Mouse (Mus musculus): Measurements from ENCODE around the gene Ugt2b34.
"Not testable (repeated sequence)": the region's sequence is repeated elsewhere in the genome, so short reads cannot be mapped to it uniquely, and the experiment has no call there.

Ugt2b34 gene

DNA sequence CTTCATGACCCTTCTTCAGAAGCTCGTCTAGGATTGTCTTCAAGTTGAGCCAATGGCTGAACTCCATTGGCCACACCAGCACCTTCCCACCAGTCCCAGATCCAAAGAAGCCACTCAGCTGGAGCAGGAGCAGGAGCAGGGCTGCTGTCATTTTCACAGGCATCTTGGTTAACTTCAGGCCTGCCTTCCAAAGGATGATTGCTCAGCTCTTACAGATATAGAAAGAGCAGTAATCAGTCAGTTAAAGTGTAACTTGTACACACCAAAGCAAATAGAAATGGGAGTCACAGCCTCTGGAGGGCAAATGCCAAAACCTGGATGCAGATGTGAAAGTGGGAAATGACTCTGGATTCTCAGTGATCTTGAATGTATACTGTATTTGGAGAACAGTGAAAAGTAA is at the start of gene Ugt2b34:
Ugt2b34 (minus strand) TSS at position 180 of the 400 bp plus-strand sequence.
- no peak for DNase-seq (ENCODE audit: low read depth, low spot score)

DNA sequence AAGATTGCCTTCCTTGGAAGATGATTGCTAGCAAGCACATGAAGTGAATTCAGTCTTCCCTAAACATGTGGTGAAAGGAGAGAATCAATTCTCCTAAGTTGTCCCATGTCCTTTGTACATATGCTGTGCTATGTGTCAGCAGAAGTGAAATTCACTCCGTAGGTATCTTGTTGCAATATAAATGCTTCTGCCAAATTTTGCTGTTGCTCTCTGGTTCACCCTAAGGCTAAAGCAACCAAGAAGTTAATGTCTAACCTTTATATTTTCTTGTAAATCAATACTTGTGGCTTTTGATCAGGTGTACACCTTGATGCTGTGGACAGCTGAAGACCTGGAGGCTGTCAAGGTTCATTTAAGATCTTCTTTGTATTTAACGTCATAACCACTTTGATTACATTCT is 35.4 kb upstream of the Ugt2b34 start:
- DNase-seq (ENCODE audit: low read depth, low spot score) = no peak

DNA sequence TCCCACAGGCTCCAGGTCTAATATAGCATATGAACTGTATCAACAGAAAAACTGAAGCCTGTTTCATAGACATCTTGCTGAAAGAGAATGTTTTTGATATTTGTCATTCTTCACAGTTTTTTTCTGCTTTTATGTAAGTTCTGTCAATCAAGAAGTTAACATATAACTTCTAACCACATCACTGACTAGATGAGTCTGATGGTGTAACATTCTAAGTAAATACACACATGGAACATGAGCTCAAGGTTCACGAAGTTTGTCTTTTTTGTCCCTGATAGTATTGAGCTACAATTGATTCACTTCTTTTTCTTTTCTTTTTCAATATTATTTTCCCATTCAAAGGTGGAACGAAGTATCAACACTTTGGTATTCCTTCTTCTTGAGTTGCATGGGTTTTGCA is 19.7 kb upstream of the Ugt2b34 start, which contains the start of gene Ugt2b1:
Ugt2b1 (minus strand) TSS at position 105 of the 400 bp plus-strand sequence.
- DNase-seq (ENCODE audit: low read depth, low spot score) = no peak

DNA sequence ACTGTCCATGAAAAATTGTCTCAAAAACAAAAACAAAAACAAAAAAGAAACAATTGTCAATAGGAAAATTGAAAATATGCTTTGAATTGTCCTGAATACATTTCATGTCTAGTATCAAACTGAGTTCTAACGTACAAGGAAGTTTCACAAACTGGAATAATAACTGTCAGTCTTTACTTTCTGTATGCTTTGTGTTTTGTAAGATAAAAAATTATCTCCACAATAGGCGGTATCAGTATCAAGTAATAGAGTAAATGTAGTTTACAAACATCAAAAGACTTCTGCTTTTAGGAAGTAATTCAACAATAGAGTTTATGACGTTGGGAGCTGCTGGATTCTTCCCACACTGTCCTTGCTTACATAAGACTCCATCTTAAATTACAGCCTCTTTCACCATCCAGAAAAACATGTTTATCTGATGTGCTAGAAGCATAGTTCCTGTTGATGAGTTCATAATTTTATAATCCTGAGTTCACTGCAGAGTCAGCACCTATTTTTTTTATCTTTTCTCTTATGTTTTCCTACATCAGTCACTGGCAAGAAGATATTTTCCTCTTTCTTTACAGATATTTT is 14.0 kb upstream of the Ugt2b34 start:
- no peak for DNase-seq (ENCODE audit: low read depth, low spot score)

DNA sequence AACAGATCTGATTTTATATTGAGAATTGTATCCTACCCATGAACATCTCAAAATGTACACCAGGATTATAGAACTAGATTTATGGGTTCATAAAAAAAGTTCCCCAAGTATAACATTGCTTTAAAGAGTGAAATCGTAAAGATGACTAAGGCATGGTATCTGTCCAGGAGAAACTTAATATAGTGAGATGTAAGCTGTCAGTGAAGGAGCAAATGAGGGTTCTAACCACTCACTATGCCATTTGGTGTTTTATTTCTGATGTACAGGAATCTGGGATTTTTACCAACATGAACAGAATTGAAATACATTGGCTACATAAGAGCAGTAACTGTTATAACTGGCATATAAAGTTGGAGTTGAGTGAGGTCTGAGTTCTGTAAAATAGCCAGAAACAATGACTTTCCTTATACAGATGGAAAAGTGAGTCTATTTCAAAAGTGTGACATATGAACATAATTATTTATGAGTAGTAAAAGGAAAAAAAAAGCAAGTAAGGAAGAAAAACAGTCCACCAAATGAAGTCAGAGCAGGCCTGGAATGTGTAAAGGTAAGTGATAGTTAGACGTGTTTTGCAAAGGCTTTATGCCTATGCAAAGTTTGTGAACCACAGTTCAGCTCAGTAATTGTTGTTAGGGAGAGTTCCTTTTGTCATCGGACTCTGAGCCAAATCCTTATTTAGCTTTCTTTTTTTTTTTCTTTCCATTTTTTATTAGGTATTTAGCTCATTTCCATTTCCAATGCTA is 4.8 kb upstream of the Ugt2b34 start:
- DNase-seq (ENCODE audit: low read depth, low spot score) = no peak

DNA sequence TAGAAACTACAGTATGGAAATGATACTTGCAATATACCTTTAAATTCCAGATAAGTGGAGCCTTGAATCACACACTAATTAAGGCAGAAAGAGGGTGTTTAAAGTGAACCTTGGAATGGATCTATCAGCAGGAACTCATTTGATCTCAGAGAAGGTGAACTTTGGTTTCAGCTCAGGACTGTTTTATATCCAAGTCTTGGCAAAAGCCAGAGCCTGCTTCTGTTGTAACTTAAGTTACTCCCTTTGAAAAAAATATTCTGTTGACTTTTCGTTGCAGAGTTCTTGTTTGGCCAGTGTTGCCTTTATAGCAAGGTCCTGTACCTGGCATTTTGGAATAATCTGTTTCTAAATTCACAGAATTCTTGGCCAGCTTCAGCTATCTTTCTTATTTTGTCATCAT is 4.0 kb upstream of the Ugt2b34 start:
- DNase-seq (ENCODE audit: low read depth, low spot score) = no peak

DNA sequence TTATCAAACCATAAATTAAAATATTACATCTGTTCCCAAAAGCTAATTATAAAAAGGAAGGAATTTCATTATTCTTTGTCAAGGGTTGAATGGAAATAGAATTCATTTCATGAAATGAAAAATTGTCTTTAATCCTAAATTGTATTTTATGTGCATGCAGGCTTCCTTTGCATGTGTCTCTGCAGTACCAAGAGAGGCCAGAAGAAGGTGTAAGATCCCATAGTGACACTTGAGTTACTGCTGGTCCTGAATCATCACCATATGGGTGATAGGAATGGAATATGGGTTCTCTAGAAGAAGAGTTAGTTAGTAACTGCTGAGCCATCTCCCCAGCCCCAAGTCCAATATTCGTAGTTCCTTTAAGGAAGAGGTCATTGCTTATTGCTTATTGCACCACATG is 16.8 kb downstream of the Ugt2b34 start:
- no peak for DNase-seq (ENCODE audit: low read depth, low spot score)

DNA sequence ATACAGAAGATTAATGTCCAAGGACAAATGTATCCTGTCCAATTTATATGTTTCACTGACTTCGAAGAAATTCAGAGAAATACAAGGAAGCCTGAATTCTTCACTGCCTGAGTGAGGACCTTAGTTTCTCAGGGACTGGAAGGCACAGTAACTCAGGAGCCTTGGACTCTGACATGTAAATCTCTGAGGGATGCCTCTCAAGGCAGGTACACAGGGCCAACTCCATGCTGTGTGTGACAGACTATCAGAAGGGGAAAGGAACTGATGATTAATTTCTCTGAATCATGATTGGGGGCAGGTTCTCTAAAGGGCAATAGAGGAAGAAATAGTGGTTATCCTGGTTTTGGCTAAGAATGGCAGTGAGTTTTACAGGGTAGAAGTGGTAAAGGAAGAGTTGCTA is 18.3 kb downstream of the Ugt2b34 start:
- no peak for DNase-seq (ENCODE audit: low read depth, low spot score)

DNA sequence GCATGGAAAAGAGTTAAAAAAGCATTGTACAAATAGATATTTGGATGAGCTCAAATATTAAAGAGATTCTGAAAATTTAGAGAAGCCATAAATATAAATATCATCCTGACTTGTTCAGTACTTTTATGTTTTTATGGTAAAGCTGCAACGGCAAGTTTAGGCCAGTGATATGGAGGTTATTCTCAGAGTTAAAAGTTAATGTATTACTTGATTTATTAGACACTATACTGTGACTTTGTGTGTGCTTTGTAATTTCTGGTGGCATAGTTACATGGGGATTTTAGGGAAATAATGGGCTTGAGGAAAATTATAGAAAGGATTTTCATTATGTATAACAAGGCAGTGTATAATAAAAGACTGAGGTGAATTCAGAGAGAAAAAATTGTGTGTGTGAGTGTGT is 19.7 kb downstream of the Ugt2b34 start:
- no peak for DNase-seq (ENCODE audit: low read depth, low spot score)

DNA sequence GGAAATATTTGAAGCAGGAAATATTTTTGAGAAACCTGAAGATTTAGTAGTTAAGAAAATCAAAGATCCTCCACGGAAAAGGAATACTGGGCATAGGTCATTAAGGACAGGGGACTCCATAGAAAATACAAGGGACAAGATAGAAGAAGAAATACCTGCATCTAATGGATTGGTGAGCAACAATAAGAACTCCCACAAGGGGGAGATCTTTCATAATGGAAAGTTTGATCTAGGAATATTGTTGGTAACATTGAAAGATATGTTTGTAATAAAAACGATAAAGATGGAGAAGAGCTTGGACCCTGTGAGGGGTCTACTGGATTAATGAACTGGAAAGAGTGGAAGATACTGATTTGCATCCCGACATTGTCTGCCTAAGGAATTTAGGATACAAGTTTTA is 20.1 kb downstream of the Ugt2b34 start:
- DNase-seq (ENCODE audit: low read depth, low spot score) = no peak

DNA sequence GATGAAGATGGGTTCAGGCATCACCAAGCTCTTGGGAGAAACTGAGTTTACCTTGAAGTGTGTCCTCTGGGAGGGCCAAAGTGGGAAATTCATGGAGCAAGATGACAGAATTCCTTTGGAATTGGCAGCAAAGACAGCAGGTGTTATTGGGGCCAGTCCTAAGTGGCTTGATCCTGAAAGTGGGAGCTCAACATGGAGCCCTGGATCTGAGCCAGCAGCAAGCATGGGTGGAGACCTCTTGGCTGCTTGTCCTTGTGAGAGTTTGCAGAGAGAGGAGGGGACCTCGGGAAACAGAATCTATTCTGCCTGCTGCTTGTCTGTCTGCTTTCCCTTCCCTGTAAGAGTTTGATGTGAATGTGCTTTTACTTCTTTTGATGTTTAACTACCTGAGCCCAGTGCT is 34.9 kb downstream of the Ugt2b34 start:
- DNase-seq (ENCODE audit: low read depth, low spot score) = no peak

DNA sequence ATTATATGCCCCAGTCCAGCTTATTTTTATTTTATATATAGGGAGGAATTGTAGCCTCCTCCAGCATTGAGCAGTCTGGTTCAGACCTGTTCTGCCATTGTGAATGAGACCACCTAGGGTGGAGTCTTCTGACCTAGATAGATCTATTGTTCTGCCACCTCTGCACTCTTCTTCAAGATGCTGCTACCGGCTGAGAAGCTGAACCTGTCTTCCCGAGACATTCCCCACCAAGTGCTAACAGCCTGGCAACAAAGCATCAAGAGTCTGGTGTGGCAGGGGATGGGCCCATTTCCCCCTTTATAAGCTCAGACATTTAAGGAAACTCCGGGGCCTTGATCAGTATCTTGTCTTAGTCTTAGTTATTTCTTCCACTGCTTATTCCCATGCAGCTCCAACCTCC is 48.4 kb downstream of the Ugt2b34 start:
- no peak for DNase-seq (ENCODE audit: low read depth, low spot score)

DNA sequence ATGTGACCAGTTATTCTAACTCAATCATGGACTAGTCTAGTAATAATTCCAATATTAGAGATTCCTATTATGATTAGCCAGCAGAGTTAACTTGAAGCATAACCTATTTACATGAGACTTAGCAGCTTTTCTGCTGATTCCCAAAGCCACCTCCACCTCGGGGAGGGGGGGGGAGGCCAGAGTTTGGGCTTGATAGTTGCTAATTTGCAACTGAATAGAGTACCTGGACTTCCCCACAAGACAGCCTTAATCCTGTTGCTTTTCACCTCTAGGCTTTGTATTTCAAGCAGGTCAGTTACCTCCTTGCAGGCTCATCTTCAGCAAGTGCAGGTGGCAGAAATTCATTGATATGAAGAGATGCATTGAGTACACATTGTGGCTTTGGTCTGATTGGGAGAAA is 49.1 kb downstream of the Ugt2b34 start:
- DNase-seq (ENCODE audit: low read depth, low spot score) = no peak

DNA sequence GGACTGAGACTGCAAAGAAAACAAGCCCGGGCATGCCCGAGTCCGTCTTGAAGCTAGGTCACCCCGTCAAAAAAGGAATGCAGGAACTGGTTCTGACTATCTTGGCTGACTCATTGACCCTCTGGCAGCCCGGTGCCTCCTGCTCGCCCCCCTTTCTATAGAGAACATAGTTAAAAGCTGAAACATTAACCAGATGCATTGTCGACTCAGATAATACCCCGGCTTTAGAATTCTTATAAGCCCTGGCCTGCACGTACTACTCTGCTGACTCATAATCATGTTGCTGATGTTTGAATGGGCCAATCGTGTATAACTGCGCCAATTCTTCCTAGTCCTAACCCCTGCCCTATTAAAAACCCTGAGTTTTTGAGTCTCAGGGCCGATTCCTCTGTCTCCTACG is 50.2 kb downstream of the Ugt2b34 start:
- DNase-seq (ENCODE audit: low read depth, low spot score) = not testable (repeated sequence)

DNA sequence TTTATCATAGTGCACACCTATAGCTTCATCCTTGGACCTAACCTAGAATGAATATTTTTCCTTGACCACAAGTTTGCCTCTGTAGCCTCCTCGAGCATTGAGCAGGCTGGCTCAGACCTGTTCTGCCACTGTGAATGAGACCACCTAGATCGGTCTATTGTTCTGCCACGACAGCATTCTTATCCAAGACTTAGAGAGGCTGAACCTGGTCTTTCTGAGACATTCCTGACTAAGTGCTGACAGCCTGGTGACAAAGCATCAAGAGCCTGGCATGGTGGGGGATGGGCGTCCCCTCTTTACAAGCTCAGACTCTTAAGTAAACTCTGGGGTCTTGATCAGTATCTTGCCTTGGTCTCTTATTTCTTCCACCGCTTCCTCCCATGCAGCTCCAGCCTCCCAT is 55.1 kb downstream of the Ugt2b34 start:
- no peak for DNase-seq (ENCODE audit: low read depth, low spot score)

DNA sequence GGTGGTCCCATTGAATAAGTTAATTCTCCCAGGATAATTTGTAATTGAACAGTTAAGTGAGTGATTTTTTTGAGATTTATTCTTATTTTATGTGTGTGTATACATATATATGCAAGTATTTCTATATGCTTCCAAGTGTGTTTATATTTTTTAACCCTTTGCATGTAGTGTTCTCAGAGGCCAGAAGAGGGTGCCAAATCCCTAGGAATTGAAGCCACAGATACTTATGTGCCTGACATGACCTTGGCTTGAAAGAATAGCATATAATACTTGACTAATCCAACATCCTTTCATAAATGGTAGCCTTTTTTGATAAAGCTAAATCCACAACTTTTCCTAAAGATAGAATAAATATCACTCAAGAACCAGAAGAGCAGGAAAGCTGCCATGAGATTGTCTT is 56.6 kb downstream of the Ugt2b34 start:
- peak; percentile 8 for DNase-seq (ENCODE audit: low read depth, low spot score)

DNA sequence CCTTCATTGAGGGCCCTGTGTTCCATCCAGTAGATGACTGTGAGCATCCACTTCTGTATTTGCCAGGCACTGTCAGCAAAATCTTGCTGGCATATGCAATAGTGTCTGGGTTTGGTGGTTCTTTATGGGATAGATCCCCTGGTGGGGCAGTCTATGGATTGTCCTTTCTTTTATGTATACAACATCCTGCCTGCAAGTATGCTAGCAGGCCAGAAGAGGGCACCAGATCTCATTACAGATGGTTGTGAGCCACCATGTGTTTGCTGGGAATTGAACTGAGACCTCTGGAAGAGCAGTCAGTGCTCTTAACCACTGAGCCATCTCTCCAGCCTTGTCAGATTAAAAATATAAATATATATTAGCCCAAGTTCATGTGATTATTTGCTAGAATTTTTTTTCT is 65.5 kb downstream of the Ugt2b34 start:
- not testable (repeated sequence) for DNase-seq (ENCODE audit: low read depth, low spot score)

DNA sequence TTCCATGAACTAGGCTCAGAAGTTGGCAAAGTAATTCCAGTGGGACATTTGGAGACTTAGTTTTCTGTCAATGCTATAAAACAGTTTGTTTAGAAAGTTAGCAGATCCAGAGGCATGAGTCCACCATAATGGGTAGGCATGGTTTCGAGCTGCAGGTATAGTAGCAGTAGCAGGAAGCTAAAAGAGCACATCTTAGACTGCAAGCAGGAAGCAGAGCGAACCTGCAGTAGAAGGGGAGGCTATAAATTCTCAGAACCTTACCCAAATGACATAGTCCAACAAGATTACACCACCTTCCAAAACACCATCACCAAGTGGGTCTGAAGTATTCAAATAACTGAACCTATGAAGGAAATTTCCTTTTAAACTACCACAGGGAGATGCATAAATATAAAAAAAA is 66.5 kb downstream of the Ugt2b34 start:
- no peak for DNase-seq (ENCODE audit: low read depth, low spot score)
